20 mouse cellular contexts compared by ENCODE assay signal in genomic region chr11:96264390-96265020, GRCm38 (mm10). TPM values are rescaled to one million over a fixed set of nuclear protein-coding genes. Genes with fewer than 3 reads are reported as not detected.
DNase-seq lines count a peak whose midpoint lies in the region; ATAC-seq lines count a peak whose summit lies in the region.
"Had no signal": no experiment of that assay in that cellular context is flagged by ENCODE, and none has a peak within 500 bp of the region (broad histone marks: within the 10 kb centered on the region; RNA-seq: fewer than 3 reads in every experiment).

No protein-coding gene starts in this region.

- no peaks in the 10 kb centered on the region for H3K9me3 ChIP-seq in hindbrain, embryonic 11.5 days (ENCODE audit: control insufficient read depth, low read length)
- no peaks in the 10 kb centered on the region for H3K9me3 ChIP-seq in hindbrain, embryonic 12.5 days (replicated peaks)
- no peaks in the 10 kb centered on the region for H3K9me3 ChIP-seq in limb, embryonic 10.5 days (replicated peaks)
- H3K9me3 ChIP-seq in neural tube, embryonic 13.5 days: no peaks in the 10 kb centered on the region
- H3K9me3 ChIP-seq: forebrain, embryonic 15.5 days had no signal

- no peak overlapping the region for H3K27ac ChIP-seq in hindbrain, embryonic 11.5 days (ENCODE audit: low read depth, low read length)
- H3K27ac ChIP-seq in hindbrain, embryonic 12.5 days: no peak overlapping the region
- H3K27ac ChIP-seq in limb, embryonic 10.5 days: no peak overlapping the region
- peak overlapping the region; percentile 53; the same call in 1 of the 2 replicates for H3K27ac ChIP-seq in neural tube, embryonic 13.5 days (replicated peaks)
- H3K27ac ChIP-seq: forebrain, embryonic 15.5 days; hindbrain, embryonic 14.5 days had no signal

- H3K4me1 ChIP-seq in hindbrain, embryonic 11.5 days (replicated peaks; ENCODE audit: control insufficient read depth, insufficient read depth, low read length): no peaks in the 10 kb centered on the region
- no peaks in the 10 kb centered on the region; the same call in 1 of the 2 replicates for H3K4me1 ChIP-seq in hindbrain, embryonic 12.5 days
- H3K4me1 ChIP-seq in limb, embryonic 10.5 days: peaks cover 51% of the 10 kb centered on the region
- peaks cover 93% of the 10 kb centered on the region for H3K4me1 ChIP-seq in neural tube, embryonic 13.5 days (replicated peaks)
- H3K4me1 ChIP-seq: forebrain, embryonic 15.5 days had no signal

- no peak overlapping the region for H3K9ac ChIP-seq in hindbrain, embryonic 11.5 days (ENCODE audit: low read depth, low read length)
- no peak overlapping the region for H3K9ac ChIP-seq in hindbrain, embryonic 12.5 days
- peak overlapping the region; percentile 63 for H3K9ac ChIP-seq in neural tube, embryonic 13.5 days
- H3K9ac ChIP-seq: forebrain, embryonic 15.5 days; hindbrain, embryonic 14.5 days; lung, embryonic 14.5 days had no signal

- no peak overlapping the region for H3K4me3 ChIP-seq in hindbrain, embryonic 11.5 days (ENCODE audit: low read depth, low read length)
- H3K4me3 ChIP-seq in hindbrain, embryonic 12.5 days: no peak overlapping the region
- no peak overlapping the region for H3K4me3 ChIP-seq in limb, embryonic 10.5 days
- peak overlapping the region; percentile 10; the same call in 1 of the 2 replicates for H3K4me3 ChIP-seq in neural tube, embryonic 13.5 days
- H3K4me3 ChIP-seq: forebrain, embryonic 15.5 days had no signal

- WGBS in hindbrain, embryonic 11.5 days: under 1% methylated on average over 8 of the region's 8 CpGs
- under 1% methylated on average over 8 of the region's 8 CpGs for WGBS in hindbrain, embryonic 12.5 days
- WGBS in limb, embryonic 10.5 days: 8% methylated on average over 8 of the region's 8 CpGs
- 27% methylated on average over 8 of the region's 8 CpGs for whole genome bisulfite sequencing in neural tube, embryonic 13.5 days

- no peak overlapping the region for H3K4me2 ChIP-seq in hindbrain, embryonic 11.5 days (replicated peaks; ENCODE audit: low read depth, low read length)
- no peak overlapping the region for H3K4me2 ChIP-seq in hindbrain, embryonic 12.5 days (replicated peaks)
- peak overlapping the region; percentile 48 for H3K4me2 ChIP-seq in neural tube, embryonic 13.5 days
- H3K4me2 ChIP-seq: forebrain, embryonic 15.5 days; hindbrain, embryonic 14.5 days; lung, embryonic 14.5 days had no signal

- H3K36me3 ChIP-seq in hindbrain, embryonic 11.5 days (ENCODE audit: control insufficient read depth, insufficient read depth, low read length): no peaks in the 10 kb centered on the region
- H3K36me3 ChIP-seq in hindbrain, embryonic 12.5 days: no peaks in the 10 kb centered on the region
- H3K36me3 ChIP-seq in limb, embryonic 10.5 days: no peaks in the 10 kb centered on the region
- peaks cover 6% of the 10 kb centered on the region; the same call in 1 of the 2 replicates for H3K36me3 ChIP-seq in neural tube, embryonic 13.5 days
- H3K36me3 ChIP-seq: forebrain, embryonic 15.5 days had no signal

- peaks cover 98% of the 10 kb centered on the region for H3K27me3 ChIP-seq in hindbrain, embryonic 11.5 days (ENCODE audit: control insufficient read depth, insufficient read depth, low read length)
- peaks cover 98% of the 10 kb centered on the region for H3K27me3 ChIP-seq in hindbrain, embryonic 12.5 days
- H3K27me3 ChIP-seq in limb, embryonic 10.5 days (ENCODE audit: low read depth, poor library complexity, severe bottlenecking): peaks cover 100% of the 10 kb centered on the region
- H3K27me3 ChIP-seq in neural tube, embryonic 13.5 days: peaks cover 29% of the 10 kb centered on the region

- ATAC-seq in hindbrain, embryonic 11.5 days (ENCODE audit: low FRiP score): no peak
- ATAC-seq in hindbrain, embryonic 12.5 days (ENCODE audit: low FRiP score): no peak
- no peak for ATAC-seq in neural tube, embryonic 13.5 days (ENCODE audit: low read depth)
- ATAC-seq in megakaryocyte progenitor cell, adult 5-6 weeks (replicated peaks; ENCODE audit: poor library complexity): no peak
- ATAC-seq: forebrain, embryonic 15.5 days had no signal

- peak; percentile 40 for DNase-seq in hindbrain, embryonic 11.5 days (ENCODE audit: low spot score)
- peak; percentile 4 for DNase-seq in kidney, postnatal 14 days
- no peak for DNase-seq in kidney, adult 18-20 months
- peak; percentile 61 for DNase-seq in limb, embryonic 10.5 days (ENCODE audit: low spot score)
- no peak for DNase-seq in urinary bladder, postnatal 25 days (ENCODE audit: low spot score)
- DNase-seq: cerebellum, adult 9-10 months; gastrocnemius, postnatal 36 days; lung, embryonic 14.5 days; thymus, postnatal 36 days had no signal

RNA-seq across cellular contexts. Expression of gene Hoxb9, which starts 6.8 kb away (rescaled TPM):
- polyA plus RNA-seq in hindbrain, embryonic 11.5 days (2014; fragmentation: Nextera tagmentation; extraction: Ambion mirVana): 0.80 and 3.2 TPM in 2 replicates
- 0.36 and 0.46 TPM in 2 replicates for polyA plus RNA-seq in hindbrain, embryonic 12.5 days (2016; fragmentation: Nextera tagmentation; extraction: Ambion mirVana)
- polyA plus RNA-seq in limb, embryonic 10.5 days (2016; fragmentation: Nextera tagmentation; extraction: Ambion mirVana): 3.4 and 3.8 TPM in 2 replicates
- 72.9 and 74.7 TPM in 2 replicates for polyA plus RNA-seq in neural tube, embryonic 13.5 days (2015; fragmentation: Nextera tagmentation; extraction: Ambion mirVana)
- total RNA-seq in megakaryocyte progenitor cell, adult 5-6 weeks (2015): not detected in 2 replicates
- not detected in 2 replicates for total RNA-seq in megakaryocyte progenitor cell, adult 5-6 weeks (2017)
- total RNA-seq: layer of hippocampus, postnatal 25 days; left cerebral cortex, postnatal 25 days; liver, adult 2 months; midbrain, postnatal 0 days; neutrophil, adult 5-6 weeks had no signal
- polyA plus RNA-seq: forebrain, embryonic 15.5 days; heart, postnatal 0 days; liver, adult 2 months; midbrain, postnatal 0 days had no signal

RNA-seq across cellular contexts. Expression of gene Hoxb8, which starts 17.2 kb away (rescaled TPM):
- 3.1 and 7.0 TPM in 2 replicates for polyA plus RNA-seq in hindbrain, embryonic 11.5 days (2014; fragmentation: Nextera tagmentation; extraction: Ambion mirVana)
- polyA plus RNA-seq in hindbrain, embryonic 12.5 days (2016; fragmentation: Nextera tagmentation; extraction: Ambion mirVana): 4.4 and 8.1 TPM in 2 replicates
- polyA plus RNA-seq in limb, embryonic 10.5 days (2016; fragmentation: Nextera tagmentation; extraction: Ambion mirVana): 0.95 and 1.2 TPM in 2 replicates
- 81.7 and 114 TPM in 2 replicates for polyA plus RNA-seq in neural tube, embryonic 13.5 days (2015; fragmentation: Nextera tagmentation; extraction: Ambion mirVana)
- total RNA-seq in megakaryocyte progenitor cell, adult 5-6 weeks (2015): not detected in 2 replicates
- total RNA-seq in megakaryocyte progenitor cell, adult 5-6 weeks (2017): not detected in 2 replicates
- total RNA-seq: layer of hippocampus, postnatal 25 days; left cerebral cortex, postnatal 25 days; liver, adult 2 months; neutrophil, adult 5-6 weeks had no signal
- polyA plus RNA-seq: forebrain, embryonic 15.5 days; heart, postnatal 0 days; midbrain, postnatal 0 days had no signal

RNA-seq across cellular contexts. Expression of gene Hoxb7, which starts 21.9 kb away (rescaled TPM):
- 4.0 and 11.2 TPM in 2 replicates for polyA plus RNA-seq in hindbrain, embryonic 11.5 days (2014; fragmentation: Nextera tagmentation; extraction: Ambion mirVana)
- 9.6 and 11.0 TPM in 2 replicates for polyA plus RNA-seq in hindbrain, embryonic 12.5 days (2016; fragmentation: Nextera tagmentation; extraction: Ambion mirVana)
- polyA plus RNA-seq in limb, embryonic 10.5 days (2016; fragmentation: Nextera tagmentation; extraction: Ambion mirVana): 7.1 and 10.2 TPM in 2 replicates
- polyA plus RNA-seq in neural tube, embryonic 13.5 days (2015; fragmentation: Nextera tagmentation; extraction: Ambion mirVana): 124 and 125 TPM in 2 replicates
- not detected in 2 replicates for total RNA-seq in megakaryocyte progenitor cell, adult 5-6 weeks (2015)
- not detected in 2 replicates for total RNA-seq in megakaryocyte progenitor cell, adult 5-6 weeks (2017)
- total RNA-seq: layer of hippocampus, postnatal 25 days; left cerebral cortex, postnatal 25 days; midbrain, postnatal 0 days; neutrophil, adult 5-6 weeks had no signal
- polyA plus RNA-seq: forebrain, embryonic 15.5 days; midbrain, postnatal 0 days had no signal

RNA-seq across cellular contexts. Expression of gene Hoxb6, which starts 27.8 kb away (rescaled TPM):
- 15.9 and 38.5 TPM in 2 replicates for polyA plus RNA-seq in hindbrain, embryonic 11.5 days (2014; fragmentation: Nextera tagmentation; extraction: Ambion mirVana)
- 60.0 and 64.5 TPM in 2 replicates for polyA plus RNA-seq in hindbrain, embryonic 12.5 days (2016; fragmentation: Nextera tagmentation; extraction: Ambion mirVana)
- 6.1 and 7.9 TPM in 2 replicates for polyA plus RNA-seq in limb, embryonic 10.5 days (2016; fragmentation: Nextera tagmentation; extraction: Ambion mirVana)
- 171 and 174 TPM in 2 replicates for polyA plus RNA-seq in neural tube, embryonic 13.5 days (2015; fragmentation: Nextera tagmentation; extraction: Ambion mirVana)
- not detected in 2 replicates for total RNA-seq in megakaryocyte progenitor cell, adult 5-6 weeks (2015)
- 0.30 TPM in 1 of 2 replicates, not detected in the other for total RNA-seq in megakaryocyte progenitor cell, adult 5-6 weeks (2017)
- total RNA-seq: layer of hippocampus, postnatal 25 days; left cerebral cortex, postnatal 25 days; liver, adult 2 months; neutrophil, adult 5-6 weeks had no signal
- polyA plus RNA-seq: forebrain, embryonic 15.5 days; heart, postnatal 0 days; midbrain, postnatal 0 days had no signal

RNA-seq across cellular contexts. Expression of gene Hoxb5, which starts 38.6 kb away (rescaled TPM):
- polyA plus RNA-seq in hindbrain, embryonic 11.5 days (2014; fragmentation: Nextera tagmentation; extraction: Ambion mirVana): 33.1 and 42.5 TPM in 2 replicates
- polyA plus RNA-seq in hindbrain, embryonic 12.5 days (2016; fragmentation: Nextera tagmentation; extraction: Ambion mirVana): 74.3 and 126 TPM in 2 replicates
- 5.5 and 5.9 TPM in 2 replicates for polyA plus RNA-seq in limb, embryonic 10.5 days (2016; fragmentation: Nextera tagmentation; extraction: Ambion mirVana)
- 67.1 and 88.3 TPM in 2 replicates for polyA plus RNA-seq in neural tube, embryonic 13.5 days (2015; fragmentation: Nextera tagmentation; extraction: Ambion mirVana)
- 0.07 and 0.44 TPM in 2 replicates for total RNA-seq in megakaryocyte progenitor cell, adult 5-6 weeks (2015)
- 0.14 TPM in 1 of 2 replicates, not detected in the other for total RNA-seq in megakaryocyte progenitor cell, adult 5-6 weeks (2017)
- total RNA-seq: layer of hippocampus, postnatal 25 days; left cerebral cortex, postnatal 25 days; neutrophil, adult 5-6 weeks had no signal
- polyA plus RNA-seq: forebrain, embryonic 15.5 days; midbrain, postnatal 0 days had no signal

Comparison
In these comparisons a context has a peak if more than half of its experiments do, and no peak if none do; other contexts are left out.
1. DNase-seq: peak in hindbrain, embryonic 11.5 days (single experiment), kidney, postnatal 14 days (single experiment) and limb, embryonic 10.5 days (single experiment); none in kidney, adult 18-20 months (single experiment) and urinary bladder, postnatal 25 days (single experiment).
2. RNA of gene Hoxb9, which starts 6.8 kb away (polyA plus RNA-seq): 72.9 to 74.7 TPM in neural tube, embryonic 13.5 days; 3.4 to 3.8 TPM in limb, embryonic 10.5 days, 0.80 to 3.2 TPM in hindbrain, embryonic 11.5 days and 0.36 to 0.46 TPM in hindbrain, embryonic 12.5 days; every median in the first group is over 10 times any median in the second.
3. RNA of gene Hoxb7, which starts 21.9 kb away (polyA plus RNA-seq): 124 to 125 TPM in neural tube, embryonic 13.5 days; 9.6 to 11.0 TPM in hindbrain, embryonic 12.5 days, 7.1 to 10.2 TPM in limb, embryonic 10.5 days and 4.0 to 11.2 TPM in hindbrain, embryonic 11.5 days; every median in the first group is over 10 times any median in the second.